Mouse (Mus musculus) liver, embryonic 16.5 days (tissue): ENCODE data around the gene Angptl8. TPM values are rescaled to one million over a fixed set of nuclear protein-coding genes. Genes with fewer than 3 reads are reported as not detected.
A peak's percentile ranks its signal among the peaks of the same experiment; 100 is the strongest.

Experiments used
- ATAC-seq: fragments of 200-750 bp; cut with Nextera tagmentation; 2 replicates; pipeline ENCODE4 v1.8.0; 2017; ENCODE audit warnings: low read depth, mild to moderate bottlenecking, moderate number of reproducible peaks, moderate library complexity
- H3K27ac ChIP-seq: fragments of 300-500 bp; sonication (generic); 2 replicates; pipeline ENCODE4 v1.5.1; 2014; ENCODE audit warnings: mild to moderate bottlenecking, low read length
- H3K27me3 ChIP-seq: fragments of 300-500 bp; sonication (generic); 2 replicates; pipeline ENCODE4 v1.6.1; 2014; ENCODE audit warnings: low read depth, low read length, mixed read lengths; ENCODE audit not compliant: control insufficient read depth, insufficient read depth
- H3K36me3 ChIP-seq: fragments of 300-500 bp; sonication (generic); 2 replicates; pipeline ENCODE4 v1.6.1; 2014; ENCODE audit warnings: mild to moderate bottlenecking; ENCODE audit not compliant: control insufficient read depth, insufficient read depth
- H3K4me1 ChIP-seq: fragments of 300-500 bp; sonication (generic); 2 replicates; pipeline ENCODE4 v1.6.1; 2014; ENCODE audit warnings: low read depth, low read length, mixed read lengths; ENCODE audit not compliant: control insufficient read depth
- H3K4me2 ChIP-seq: fragments of 300-500 bp; sonication (generic); 2 replicates; pipeline ENCODE4 v1.6.1; 2014; ENCODE audit warnings: low read depth, low read length, mixed read lengths
- H3K4me3 ChIP-seq: fragments of 300-500 bp; sonication (generic); 2 replicates; pipeline ENCODE4 v1.5.1; 2014; ENCODE audit warnings: low read depth, mild to moderate bottlenecking, low read length
- H3K9ac ChIP-seq: fragments of 300-500 bp; sonication (generic); 2 replicates; pipeline ENCODE4 v1.6.1; 2014; ENCODE audit warnings: low read depth, low read length
- H3K9me3 ChIP-seq: fragments of 300-500 bp; sonication (generic); replicated peaks from 2 replicates; pipeline ENCODE4 v1.6.1; 2016; ENCODE audit warnings: low read length; ENCODE audit not compliant: control insufficient read depth
- WGBS: fragments of 180-500 bp; shearing (Covaris S2); extraction: QIAGEN DNeasy Blood & Tissue Kit; methylation state at CpG from one replicate; pipeline ENCODE4 v1.1.7; 2014; ENCODE audit not compliant: insufficient replicate concordance; 5-methylcytosine and 5-hydroxymethylcytosine counted together
- polyA plus RNA-seq: library from polyadenylated mRNA; unstranded; fragments of >200 nt; fragmentation: Nextera tagmentation; extraction: Ambion mirVana; gene quantifications from 2 replicates; pipeline ENCODE4 v1.2.1, GENCODE M21; 2015

Angptl8 gene
- polyA plus RNA-seq, 1 experiment from 2014 or later, result 55.7 TPM

GRCm38 (mm10) chr9:21803986-21804644 is 31.2 kb upstream of the Angptl8 start:
- Histone ChIP-seq H3K4me3 (no peak overlapping the region), H3K27ac (no peak overlapping the region), H3K9ac (no peak overlapping the region), H3K4me2 (no peak overlapping the region), H3K36me3 (no peaks in the 10 kb centered on the region), H3K4me1 (peaks cover 4% of the 10 kb centered on the region; the same call in 1 of the 2 replicates), H3K9me3 (no peaks in the 10 kb centered on the region), H3K27me3 (no peaks in the 10 kb centered on the region)
- WGBS, result 38% methylated on average over 13 of the region's 13 CpGs
- ATAC-seq, result peak; percentile 17; the same call in 1 of the 2 replicates

DNA sequence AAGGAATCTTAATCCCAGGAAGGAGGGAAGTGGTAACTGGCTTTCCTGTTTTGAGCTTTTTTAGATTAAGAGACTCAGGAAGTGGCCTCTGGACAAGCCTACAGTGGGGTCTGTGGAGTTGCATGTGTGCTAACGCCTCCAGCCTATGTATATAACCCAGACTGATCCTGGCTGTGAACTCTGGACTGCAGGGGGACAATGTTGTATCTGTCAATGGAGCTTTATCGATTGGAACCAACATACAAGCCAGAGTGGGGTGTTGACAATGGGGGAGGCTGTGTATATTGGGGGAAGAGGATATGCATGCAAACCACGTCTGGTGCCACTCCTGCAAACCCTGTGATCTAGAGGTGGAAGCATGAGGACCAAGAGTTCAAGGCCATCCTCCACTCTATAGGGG is 28.9 kb upstream of the Angptl8 start:
- Histone ChIP-seq H3K27me3 (no peaks in the 10 kb centered on the region), H3K36me3 (no peaks in the 10 kb centered on the region), H3K4me1 (peaks cover 4% of the 10 kb centered on the region; the same call in 1 of the 2 replicates), H3K9me3 (no peaks in the 10 kb centered on the region), H3K4me3 (no peak overlapping the region), H3K27ac (peak overlapping the region; percentile 80), H3K9ac (no peak overlapping the region), H3K4me2 (no peak overlapping the region)
- WGBS, result 19% methylated on average over 3 of the region's 3 CpGs
- peak; percentile 87 for ATAC-seq

GRCm38 (mm10) chr9:21806976-21807375 is 28.3 kb upstream of the Angptl8 start:
- Histone ChIP-seq H3K9ac (no peak overlapping the region), H3K27ac (peak overlapping the region; percentile 59)
- peak; percentile 9; the same call in 1 of the 2 replicates for ATAC-seq

GRCm38 (mm10) chr9:21808561-21808960 is 26.7 kb upstream of the Angptl8 start:
- WGBS, result 37% methylated on average over 3 of the region's 3 CpGs
- no peak overlapping the region for H3K9ac ChIP-seq
- H3K27ac ChIP-seq, result no peak overlapping the region

More at GRCm38 (mm10) chr9:21806976-21807375, 28.3 kb upstream of the Angptl8 start:
- Histone ChIP-seq H3K9me3 (no peaks in the 10 kb centered on the region), H3K27me3 (no peaks in the 10 kb centered on the region), H3K4me3 (no peak overlapping the region), H3K4me2 (no peak overlapping the region), H3K36me3 (no peaks in the 10 kb centered on the region), H3K4me1 (peaks cover 4% of the 10 kb centered on the region; the same call in 1 of the 2 replicates)
- 65% methylated on average over 11 of the region's 11 CpGs for WGBS

DNA sequence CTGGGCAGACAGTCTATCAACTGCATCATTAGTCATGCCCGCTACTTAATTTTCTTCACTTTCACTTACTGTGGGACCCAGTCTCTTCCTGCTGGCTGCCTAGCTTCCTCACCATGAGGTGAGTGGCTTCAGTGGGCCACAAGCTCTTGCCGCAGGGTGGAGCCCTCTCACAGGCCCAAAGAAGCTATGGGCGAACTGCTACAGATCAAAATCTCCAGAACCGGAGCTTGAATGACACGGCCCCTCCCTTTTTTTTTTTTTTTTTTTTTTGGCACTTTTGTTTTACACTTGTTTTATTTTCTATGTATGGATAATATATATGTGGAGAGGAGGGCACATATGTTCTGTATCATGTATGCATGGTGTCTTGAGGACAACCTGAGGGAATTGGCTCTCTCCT is 24.1 kb upstream of the Angptl8 start:
- no peak overlapping the region for H3K9ac ChIP-seq
- H3K4me3 ChIP-seq, result no peak overlapping the region
- H3K4me2 ChIP-seq, result no peak overlapping the region
- no peak for ATAC-seq
- no peaks in the 10 kb centered on the region for H3K27me3 ChIP-seq
- no peak overlapping the region for H3K27ac ChIP-seq
- H3K36me3 ChIP-seq, result no peaks in the 10 kb centered on the region
- 45% methylated on average over 5 of the region's 5 CpGs for WGBS
- H3K4me1 ChIP-seq, result peaks cover 4% of the 10 kb centered on the region; the same call in 1 of the 2 replicates
- H3K9me3 ChIP-seq, result no peaks in the 10 kb centered on the region

More at GRCm38 (mm10) chr9:21808561-21808960, 26.7 kb upstream of the Angptl8 start:
- Histone ChIP-seq H3K4me2 (no peak overlapping the region), H3K27me3 (no peaks in the 10 kb centered on the region), H3K4me1 (peaks cover 4% of the 10 kb centered on the region; the same call in 1 of the 2 replicates), H3K36me3 (no peaks in the 10 kb centered on the region), H3K4me3 (no peak overlapping the region), H3K9me3 (no peaks in the 10 kb centered on the region)
- no peak for ATAC-seq

DNA sequence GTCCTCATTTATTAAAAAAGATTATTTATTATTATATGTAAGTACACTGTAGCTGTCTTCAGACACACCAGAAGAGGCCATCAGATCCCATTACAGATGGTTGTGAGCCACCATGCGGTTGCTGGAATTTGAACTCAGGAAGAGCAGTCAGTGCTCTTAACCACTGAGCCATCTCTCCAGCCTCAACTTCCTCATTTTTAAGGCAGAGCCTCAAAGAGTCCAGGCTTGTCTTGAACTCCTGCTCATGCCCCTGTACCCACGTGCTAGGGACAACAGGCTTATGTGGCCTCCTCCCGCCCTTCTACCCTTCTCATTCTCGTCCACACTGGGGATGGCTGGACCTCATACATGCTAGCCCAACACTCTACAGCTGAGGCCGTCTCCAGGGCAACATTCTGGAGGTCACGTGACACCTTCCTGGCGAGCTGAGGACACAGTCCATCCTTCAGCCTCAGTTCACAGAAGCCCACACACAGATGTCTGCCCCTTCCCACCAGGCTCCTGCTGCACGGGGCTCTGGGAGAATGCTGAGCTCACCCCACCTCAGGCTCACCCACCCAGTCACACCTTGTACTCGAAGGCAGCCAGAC is 18.5 kb upstream of the Angptl8 start:
- H3K9me3 ChIP-seq, result no peaks in the 10 kb centered on the region
- WGBS, result 41% methylated on average over 9 of the region's 9 CpGs
- H3K9ac ChIP-seq, result no peak overlapping the region
- no peak overlapping the region for H3K4me2 ChIP-seq
- H3K27me3 ChIP-seq, result no peaks in the 10 kb centered on the region
- peak; percentile 58 for ATAC-seq
- no peak overlapping the region for H3K4me3 ChIP-seq
- peaks cover 6% of the 10 kb centered on the region for H3K4me1 ChIP-seq
- no peak overlapping the region for H3K27ac ChIP-seq
- H3K36me3 ChIP-seq, result no peaks in the 10 kb centered on the region

DNA sequence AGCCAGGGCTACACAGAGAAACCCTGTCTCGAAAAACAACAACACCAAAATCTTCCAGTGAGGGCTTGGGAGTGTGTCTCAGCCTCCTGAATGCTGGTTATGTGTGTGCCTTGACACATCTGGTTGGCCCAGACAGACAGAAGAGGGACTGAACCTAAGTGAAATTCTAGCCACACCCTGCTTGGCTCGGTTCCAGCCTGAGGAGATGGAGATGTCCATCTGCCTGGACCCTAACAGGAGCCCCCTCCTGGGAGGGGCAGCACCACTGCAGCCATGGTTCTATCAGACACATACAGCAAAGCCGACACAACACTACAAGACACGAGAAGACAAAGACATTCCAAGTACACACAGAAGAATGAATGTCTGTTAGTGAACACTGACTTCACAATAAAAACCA is 17.2 kb upstream of the Angptl8 start:
- H3K36me3 ChIP-seq, result no peaks in the 10 kb centered on the region
- 61% methylated on average over 4 of the region's 4 CpGs for WGBS
- H3K9me3 ChIP-seq, result no peaks in the 10 kb centered on the region
- no peaks in the 10 kb centered on the region for H3K27me3 ChIP-seq
- H3K4me1 ChIP-seq, result peaks cover 6% of the 10 kb centered on the region
- H3K4me3 ChIP-seq, result no peak overlapping the region
- H3K4me2 ChIP-seq, result no peak overlapping the region
- no peak overlapping the region for H3K27ac ChIP-seq
- no peak for ATAC-seq
- H3K9ac ChIP-seq, result no peak overlapping the region

DNA sequence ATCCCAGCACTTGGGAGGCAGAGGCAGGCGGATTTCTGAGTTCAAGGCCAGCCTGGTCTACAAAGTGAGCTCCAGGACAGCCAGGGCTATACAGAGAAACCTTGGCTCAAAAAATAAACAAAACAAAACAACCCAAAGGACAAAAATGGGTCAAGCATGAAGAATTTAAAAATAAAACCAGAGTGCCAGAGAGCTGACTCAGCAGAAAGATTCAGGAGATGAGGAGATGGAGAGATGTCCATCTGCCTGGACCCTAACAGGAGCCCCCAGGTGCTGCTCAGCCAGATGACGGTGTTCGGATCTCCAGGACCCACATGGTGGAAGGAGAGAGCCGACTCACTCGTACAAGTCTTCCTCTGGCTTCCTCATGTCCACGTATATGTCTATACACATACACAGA is 16.7 kb upstream of the Angptl8 start:
- WGBS, result 70% methylated on average over 6 of the region's 6 CpGs
- H3K27me3 ChIP-seq, result no peaks in the 10 kb centered on the region
- H3K9me3 ChIP-seq, result no peaks in the 10 kb centered on the region

GRCm38 (mm10) chr9:21819181-21819729 is 16.1 kb upstream of the Angptl8 start:
- H3K4me1 ChIP-seq, result peaks cover 6% of the 10 kb centered on the region
- no peaks in the 10 kb centered on the region for H3K36me3 ChIP-seq
- 66% methylated on average over 2 of the region's 2 CpGs for WGBS
- ATAC-seq, result no peak
- H3K4me3 ChIP-seq, result no peak overlapping the region
- H3K27me3 ChIP-seq, result no peaks in the 10 kb centered on the region
- no peak overlapping the region for H3K9ac ChIP-seq
- H3K4me2 ChIP-seq, result no peak overlapping the region
- no peaks in the 10 kb centered on the region for H3K9me3 ChIP-seq
- H3K27ac ChIP-seq, result no peak overlapping the region

More for the DNA sequence above, 16.7 kb upstream of the Angptl8 start:
- Histone ChIP-seq H3K4me1 (peaks cover 6% of the 10 kb centered on the region), H3K27ac (no peak overlapping the region), H3K9ac (no peak overlapping the region), H3K4me3 (no peak overlapping the region), H3K36me3 (no peaks in the 10 kb centered on the region), H3K4me2 (no peak overlapping the region)
- no peak for ATAC-seq
